Mouse (Mus musculus): ENCODE data around the gene Gpr156. TPM values are rescaled to one million over a fixed set of nuclear protein-coding genes. Genes with fewer than 3 reads are reported as not detected.

Gene Gpr156
- total and polyA plus RNA-seq, 3 experiments = 0.08 to 0.09 TPM; not detected in 1

DNA sequence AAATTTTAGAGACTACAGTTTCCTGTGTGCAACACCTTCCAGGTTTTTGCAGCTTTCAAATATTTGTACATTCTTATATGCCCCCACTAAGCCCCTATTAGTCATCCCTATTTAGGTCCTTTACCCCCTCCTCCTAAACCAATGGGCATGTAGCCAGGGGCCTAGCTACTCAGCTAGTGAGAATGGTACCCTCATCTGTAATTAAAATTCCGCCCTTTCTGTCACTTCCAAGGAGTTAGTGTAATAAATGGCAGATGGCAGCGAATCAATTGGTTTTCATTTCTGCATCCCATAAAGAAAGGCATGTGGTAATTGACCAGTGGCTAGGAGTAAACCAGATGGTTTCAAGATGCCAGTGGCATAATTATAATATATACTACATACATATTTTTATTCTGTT lies 23.6 kb upstream of the Gpr156 start:
- Histone ChIP-seq H3K9ac (ENCODE audit: insufficient read depth, low read depth) (no peak overlapping the region), H3K9me3 (replicated peaks; ENCODE audit: low read length) (no peaks in the 10 kb centered on the region), H3K4me1 (ENCODE audit: control insufficient read depth in 1 of 2, insufficient read depth in 2 of 2) (peaks cover 0 to 14% of the 10 kb centered on the region in 2 experiments; a peak in 2 of 4 replicates), H3K79me2 (replicated peaks; ENCODE audit: control insufficient read depth, extremely low read depth, insufficient read depth, poor library complexity, severe bottlenecking) (no peaks in the 10 kb centered on the region), H3K4me3 (replicated peaks in 1 of 3; ENCODE audit: low read depth in 2 of 3, low read length in 2 of 3, poor library complexity in 1 of 3) (no peak overlapping the region), H3K27ac (ENCODE audit: insufficient read depth, low read depth) (no peak overlapping the region), H3K36me3 (replicated peaks in 1 of 2; ENCODE audit: control insufficient read depth in 1 of 2, insufficient read depth in 1 of 2, low read length in 1 of 2) (peaks cover 0 to 4% of the 10 kb centered on the region in 2 experiments), H3K27me3 (replicated peaks) (no peaks in the 10 kb centered on the region), H3K4me2 (ENCODE audit: insufficient read depth, low read depth, poor library complexity, severe bottlenecking) (no peak overlapping the region)
- no peak for TF ChIP-seq MAX (IDR thresholded peaks at IDR 0.05; ENCODE audit: low read length)
- no peak for TF ChIP-seq POLR2A (IDR thresholded peaks at IDR 0.05; ENCODE audit: low read depth, low read length)
- TF ChIP-seq MEF2A (IDR thresholded peaks at IDR 0.05; ENCODE audit: borderline replicate concordance, low read depth, low read length) = no peak
- TF ChIP-seq EP300 (IDR thresholded peaks at IDR 0.05; ENCODE audit: low read length) = no peak
- TF ChIP-seq RAD21 (IDR thresholded peaks at IDR 0.05; ENCODE audit: low read depth, low read length) = no peak
- no peak for TF ChIP-seq IRF4 (IDR thresholded peaks at IDR 0.05; ENCODE audit: low read depth, low read length)
- TF ChIP-seq ELF1 (IDR thresholded peaks at IDR 0.05; ENCODE audit: low read depth, low read length) = no peak
- TF ChIP-seq MXI1 (IDR thresholded peaks at IDR 0.05; ENCODE audit: low read depth, low read length) = no peak
- no peak for TF ChIP-seq GABPA (IDR thresholded peaks at IDR 0.05; ENCODE audit: insufficient replicate concordance, low read depth, low read length)
- no peak for TF ChIP-seq ZC3H11A (IDR thresholded peaks at IDR 0.05; ENCODE audit: low read depth, low read length)
- TF ChIP-seq UBTF (IDR thresholded peaks at IDR 0.05; ENCODE audit: low read depth, low read length) = no peak
- no peak for TF ChIP-seq HCFC1 (IDR thresholded peaks at IDR 0.05; ENCODE audit: low read depth, low read length)
- TF ChIP-seq POLR2AphosphoS2 (IDR thresholded peaks at IDR 0.05; ENCODE audit: low read depth, low read length) = no peak
- no peak for TF ChIP-seq TBP (conservative IDR thresholded peaks at IDR 0.05; ENCODE audit: low read depth, low read length)
- no peak for TF ChIP-seq JUN (IDR thresholded peaks at IDR 0.05; ENCODE audit: insufficient read depth, low read depth, low read length)
- no peak for TF ChIP-seq MAFK (IDR thresholded peaks at IDR 0.05; ENCODE audit: insufficient replicate concordance, low read length)
- TF ChIP-seq MAZ (IDR thresholded peaks at IDR 0.05; ENCODE audit: low read depth, low read length) = no peak
- dilution Hi-C loops (cut with MboI; ENCODE audit: extremely low pct_ligation_motif_present, extremely low pct_unique_long_range_greater_than_20kb, low sequenced_read_pairs) = no loop called here
- no peak for DNase-seq (ENCODE audit: extremely low read depth)
- in situ Hi-C loops (cut with MboI; ENCODE audit: low pct_ligation_motif_present, low pct_unique_long_range_greater_than_20kb, low sequenced_read_pairs) = no loop called here

- H3K27me3 ChIP-seq (replicated peaks) = no peaks in the 10 kb centered on the region
- H3K4me3 ChIP-seq (replicated peaks in 1 of 3; ENCODE audit: low read depth in 2 of 3, low read length in 2 of 3, poor library complexity in 1 of 3) = no peak overlapping the region
- no peak overlapping the region for H3K9ac ChIP-seq (ENCODE audit: insufficient read depth, low read depth)
- H3K9me3 ChIP-seq (replicated peaks; ENCODE audit: low read length) = no peaks in the 10 kb centered on the region
- peaks cover 0 to 4% of the 10 kb centered on the region in 2 experiments for H3K36me3 ChIP-seq (replicated peaks in 1 of 2; ENCODE audit: control insufficient read depth in 1 of 2, insufficient read depth in 1 of 2, low read length in 1 of 2)
- no peak overlapping the region for H3K4me2 ChIP-seq (ENCODE audit: insufficient read depth, low read depth, poor library complexity, severe bottlenecking)
- in situ Hi-C loops (cut with MboI; ENCODE audit: low pct_ligation_motif_present, low pct_unique_long_range_greater_than_20kb, low sequenced_read_pairs) = no loop called here
- TF ChIP-seq TCF12 (IDR thresholded peaks at IDR 0.05; ENCODE audit: low read depth, low read length) = no peak
- TF ChIP-seq USF2 (conservative IDR thresholded peaks at IDR 0.05; ENCODE audit: low read depth, low read length) = no peak
- no peak for TF ChIP-seq KAT2A (IDR thresholded peaks at IDR 0.05; ENCODE audit: insufficient replicate concordance, low read length)
- TF ChIP-seq E2F4 (IDR thresholded peaks at IDR 0.05; ENCODE audit: insufficient replicate concordance, low read depth, low read length) = no peak
- TF ChIP-seq MEF2A (IDR thresholded peaks at IDR 0.05; ENCODE audit: borderline replicate concordance, low read depth, low read length) = no peak
- no peak for TF ChIP-seq JUND (conservative IDR thresholded peaks at IDR 0.05; ENCODE audit: low read depth, low read length)
- no peak for TF ChIP-seq MAX (IDR thresholded peaks at IDR 0.05; ENCODE audit: low read length)
- no peak for TF ChIP-seq MYC (IDR thresholded peaks at IDR 0.05; ENCODE audit: low read depth, low read length)
- no peak for TF ChIP-seq NELFE (IDR thresholded peaks at IDR 0.05; ENCODE audit: low read depth, low read length)
- no peak for TF ChIP-seq IRF4 (IDR thresholded peaks at IDR 0.05; ENCODE audit: low read depth, low read length)
- no peak for TF ChIP-seq BHLHE40 (IDR thresholded peaks at IDR 0.05; ENCODE audit: low read depth, low read length)
- no peak for TF ChIP-seq RCOR1 (conservative IDR thresholded peaks at IDR 0.05; ENCODE audit: low read depth, low read length)
- no peak for TF ChIP-seq RAD21 (IDR thresholded peaks at IDR 0.05; ENCODE audit: low read depth, low read length)
- no peak for TF ChIP-seq JUN (IDR thresholded peaks at IDR 0.05; ENCODE audit: insufficient read depth, low read depth, low read length)
- no peak for TF ChIP-seq CHD2 (IDR thresholded peaks at IDR 0.05; ENCODE audit: low read length)
- no peak for TF ChIP-seq CHD1 (IDR thresholded peaks at IDR 0.05; ENCODE audit: low read depth, low read length)
- no peak for TF ChIP-seq ELF1 (IDR thresholded peaks at IDR 0.05; ENCODE audit: low read depth, low read length)
- TF ChIP-seq MAZ (IDR thresholded peaks at IDR 0.05; ENCODE audit: low read depth, low read length) = no peak
- H3K79me2 ChIP-seq (replicated peaks; ENCODE audit: control insufficient read depth, extremely low read depth, insufficient read depth, poor library complexity, severe bottlenecking) = no peaks in the 10 kb centered on the region
- no peak for DNase-seq (ENCODE audit: extremely low read depth)
- H3K27ac ChIP-seq (ENCODE audit: insufficient read depth, low read depth) = no peak overlapping the region
- dilution Hi-C loops (cut with MboI; ENCODE audit: extremely low pct_ligation_motif_present, extremely low pct_unique_long_range_greater_than_20kb, low sequenced_read_pairs) = no loop called here
- H3K4me1 ChIP-seq (ENCODE audit: control insufficient read depth in 1 of 2, insufficient read depth in 2 of 2) = peaks cover 0 to 14% of the 10 kb centered on the region in 2 experiments; a peak in 2 of 4 replicates
Observed at GRCm38 (mm10) chr16:37893381-37893780, 22.9 kb upstream of the Gpr156 start.

All from CH12.LX (cell line).